Mouse (Mus musculus): ENCODE results near the gene Cxcl12.

DNA sequence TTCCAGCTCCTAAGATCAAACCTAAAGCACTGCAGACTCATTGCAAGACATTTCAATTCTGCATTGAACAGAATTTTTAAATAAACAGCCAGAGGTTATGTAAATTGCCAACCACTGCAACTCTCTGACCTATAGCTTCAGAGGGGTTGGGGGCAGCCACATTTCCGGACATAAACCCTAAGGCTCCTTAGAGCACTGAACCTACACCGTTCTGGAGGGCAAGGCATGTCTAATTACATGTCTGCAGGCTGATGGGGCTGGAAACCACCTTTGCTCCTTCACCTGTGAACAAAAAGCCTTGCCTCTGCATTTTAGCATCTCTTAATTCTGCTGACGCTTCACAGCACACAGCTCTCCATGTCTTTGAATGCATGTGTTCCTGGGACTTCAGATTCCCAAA, 26.9 kb downstream of the Cxcl12 start:
- TF ChIP-seq CTCF (IDR thresholded peaks at IDR 0.05; ENCODE audit: low read depth, low read length) (no peak), POLR2AphosphoS5 (IDR thresholded peaks at IDR 0.05; ENCODE audit: insufficient replicate concordance, low read depth, low read length) (no peak), GATA1 (IDR thresholded peaks at IDR 0.05; ENCODE audit: borderline replicate concordance, low read length) (no peak), TAL1 (conservative IDR thresholded peaks at IDR 0.05; ENCODE audit: low read depth, low read length) (no peak), GATA2 (IDR thresholded peaks at IDR 0.05; ENCODE audit: borderline replicate concordance, low read depth, low read length) (no peak)

All from G1E (cell line).